ENCODE assay signal across 20 mouse cellular contexts in the genomic region with DNA sequence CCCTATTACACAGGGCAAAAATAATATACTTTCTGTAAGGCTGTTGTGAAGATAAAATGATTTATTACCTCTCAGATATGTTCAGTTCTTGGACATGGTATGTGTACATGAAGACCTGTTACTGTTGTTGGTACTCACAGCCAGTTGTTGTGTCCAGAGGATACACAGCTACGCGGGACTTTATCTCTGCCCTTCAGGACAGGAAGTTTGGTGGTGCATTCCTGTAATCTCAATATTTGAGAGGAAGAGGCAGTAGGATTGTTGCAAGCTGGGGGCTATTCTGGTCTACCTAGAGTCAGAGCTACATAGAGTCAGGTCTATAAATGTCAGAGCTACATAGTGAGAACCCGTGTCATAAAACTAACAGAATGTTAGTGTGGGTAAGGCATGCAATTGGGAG. TPM values are rescaled to one million over a fixed set of nuclear protein-coding genes. Genes with fewer than 3 reads are reported as not detected.
DNase-seq lines count a peak whose midpoint lies in the region; ATAC-seq and TF ChIP-seq lines count a peak whose summit lies in the region.
"Had no signal": no experiment of that assay in that cellular context is flagged by ENCODE, and none has a peak within 500 bp of the region (broad histone marks: within the 10 kb centered on the region; RNA-seq: fewer than 3 reads in every experiment).

No protein-coding gene starts in this region.

- H3K4me2 ChIP-seq in liver, embryonic 11.5 days: 0 out of 2 replicates have a peak overlapping the region, but pooled peaks have one; percentile 3
- H3K4me2 ChIP-seq in liver, embryonic 12.5 days: peak overlapping the region; percentile 16
- no peak overlapping the region for H3K4me2 ChIP-seq in liver, embryonic 15.5 days
- H3K4me2 ChIP-seq: forebrain, embryonic 13.5 days; heart, embryonic 11.5 days; hindbrain, embryonic 12.5 days; hindbrain, embryonic 15.5 days had no signal

- H3K4me3 ChIP-seq in liver, embryonic 11.5 days (ENCODE audit: low read depth, low read length): no peak overlapping the region
- H3K4me3 ChIP-seq in liver, embryonic 12.5 days: no peak overlapping the region
- no peak overlapping the region for H3K4me3 ChIP-seq in liver, embryonic 15.5 days (replicated peaks)
- H3K4me3 ChIP-seq in gastrocnemius, adult 2 months: no peak overlapping the region
- H3K4me3 ChIP-seq: forebrain, embryonic 10.5 days; forebrain, embryonic 13.5 days; hindbrain, embryonic 12.5 days; hindbrain, embryonic 15.5 days had no signal

- peaks cover 25% of the 10 kb centered on the region for H3K4me1 ChIP-seq in liver, embryonic 11.5 days (replicated peaks; ENCODE audit: control insufficient read depth, insufficient read depth, low read length)
- H3K4me1 ChIP-seq in liver, embryonic 12.5 days: peaks cover 53% of the 10 kb centered on the region
- peaks cover 52% of the 10 kb centered on the region for H3K4me1 ChIP-seq in liver, embryonic 15.5 days (replicated peaks)

- 0 out of 2 replicates have a peak overlapping the region, but pooled peaks have one; percentile 21 for H3K27ac ChIP-seq in liver, embryonic 11.5 days (ENCODE audit: low read depth, low read length)
- H3K27ac ChIP-seq in liver, embryonic 12.5 days: peak overlapping the region; percentile 99
- peak overlapping the region; percentile 96 for H3K27ac ChIP-seq in liver, embryonic 15.5 days (replicated peaks)
- no peak overlapping the region for H3K27ac ChIP-seq in gastrocnemius, adult 2 months
- H3K27ac ChIP-seq: forebrain, embryonic 10.5 days; forebrain, embryonic 13.5 days; hindbrain, embryonic 12.5 days; hindbrain, embryonic 15.5 days had no signal

- no peak for DNase-seq in liver, embryonic 11.5 days (ENCODE audit: low spot score)
- DNase-seq in liver (no peak), 416B (ENCODE audit: low read depth) (peak; percentile 82)
- DNase-seq in gastrocnemius, adult 2 months: no peak
- no peak for DNase-seq in cerebellum, postnatal 36 days
- DNase-seq: adrenal gland, postnatal 10 days; adrenal gland, postnatal 36 days; cerebellum, adult 18-20 months; cerebellum, postnatal 14 days; gastrocnemius, postnatal 14 days; heart, adult 11 months had no signal

- no peak overlapping the region for H3K9ac ChIP-seq in liver, embryonic 11.5 days (ENCODE audit: low read depth, low read length)
- H3K9ac ChIP-seq in liver, embryonic 12.5 days: peak overlapping the region; percentile 42; the same call in 1 of the 2 replicates
- no peak overlapping the region; the same call in 1 of the 2 replicates for H3K9ac ChIP-seq in liver, embryonic 15.5 days
- H3K9ac ChIP-seq: forebrain, embryonic 13.5 days; hindbrain, embryonic 12.5 days; hindbrain, embryonic 15.5 days had no signal

- no peaks in the 10 kb centered on the region for H3K36me3 ChIP-seq in liver, embryonic 11.5 days (ENCODE audit: control insufficient read depth, insufficient read depth, low read length)
- H3K36me3 ChIP-seq in liver, embryonic 12.5 days: peaks cover 12% of the 10 kb centered on the region
- H3K36me3 ChIP-seq in liver, embryonic 15.5 days (replicated peaks): peaks cover 14% of the 10 kb centered on the region; the same call in 1 of the 2 replicates
- H3K36me3 ChIP-seq: forebrain, embryonic 10.5 days; hindbrain, embryonic 12.5 days; hindbrain, embryonic 15.5 days had no signal

- ATAC-seq in liver, embryonic 11.5 days (replicated peaks; ENCODE audit: low FRiP score): no peak
- no peak for ATAC-seq in liver, embryonic 12.5 days
- no peak for ATAC-seq in liver, embryonic 15.5 days (ENCODE audit: insufficient read depth)
- ATAC-seq: forebrain, embryonic 13.5 days; forebrain, embryonic 16.5 days; Patski had no signal

- WGBS in liver, embryonic 11.5 days: 37% methylated on average over 3 of the region's 3 CpGs
- 14% methylated on average over 3 of the region's 3 CpGs for WGBS in liver, embryonic 12.5 days (ENCODE audit: insufficient replicate concordance)
- WGBS in liver, embryonic 15.5 days (ENCODE audit: insufficient replicate concordance): 16% methylated on average over 3 of the region's 3 CpGs

- intact Hi-C loops in gastrocnemius, adult 2 months (cut with DNase I): no loop called here

- H3K27me3 ChIP-seq in liver, embryonic 11.5 days (replicated peaks; ENCODE audit: control insufficient read depth, insufficient read depth, low read length): no peaks in the 10 kb centered on the region
- H3K27me3 ChIP-seq in liver, embryonic 12.5 days (replicated peaks): no peaks in the 10 kb centered on the region
- H3K27me3 ChIP-seq in liver, embryonic 15.5 days: no peaks in the 10 kb centered on the region
- H3K27me3 ChIP-seq: forebrain, embryonic 13.5 days; hindbrain, embryonic 15.5 days; Patski had no signal

- H3K9me3 ChIP-seq in liver, embryonic 11.5 days (ENCODE audit: control insufficient read depth, low read length): no peaks in the 10 kb centered on the region
- H3K9me3 ChIP-seq in liver, embryonic 12.5 days (replicated peaks): no peaks in the 10 kb centered on the region
- no peaks in the 10 kb centered on the region for H3K9me3 ChIP-seq in liver, embryonic 15.5 days (replicated peaks)
- H3K9me3 ChIP-seq: forebrain, embryonic 10.5 days; forebrain, embryonic 13.5 days; hindbrain, embryonic 12.5 days; hindbrain, embryonic 15.5 days had no signal

- TF ChIP-seq CTCF in gastrocnemius, adult 2 months (IDR thresholded peaks at IDR 0.05): no peak

RNA-seq across cellular contexts. Expression of a gene that starts 20.2 kb away (rescaled TPM):
- polyA plus RNA-seq in liver, embryonic 11.5 days (2014; fragmentation: Nextera tagmentation; extraction: Ambion mirVana): 43.1 and 45.9 TPM in 2 replicates
- polyA plus RNA-seq in liver, embryonic 12.5 days (2016; fragmentation: Nextera tagmentation; extraction: Ambion mirVana): 34.6 and 35.2 TPM in 2 replicates
- polyA plus RNA-seq in liver, embryonic 15.5 days (2015; fragmentation: Nextera tagmentation; extraction: Ambion mirVana): 16.5 and 18.0 TPM in 2 replicates
- total RNA-seq in gastrocnemius, adult 2 months (2021): 10 to 100 TPM; 14.2 to 16.0 TPM

RNA-seq across cellular contexts. Expression of a gene that starts 20.3 kb away (rescaled TPM):
- polyA plus RNA-seq in liver, embryonic 11.5 days (2014; fragmentation: Nextera tagmentation; extraction: Ambion mirVana): 48.9 and 53.3 TPM in 2 replicates
- polyA plus RNA-seq in liver, embryonic 12.5 days (2016; fragmentation: Nextera tagmentation; extraction: Ambion mirVana): 31.2 and 32.6 TPM in 2 replicates
- polyA plus RNA-seq in liver, embryonic 15.5 days (2015; fragmentation: Nextera tagmentation; extraction: Ambion mirVana): 21.6 and 26.0 TPM in 2 replicates
- total RNA-seq in gastrocnemius, adult 2 months (2021): 10 to 100 TPM; 17.9 to 18.3 TPM

RNA-seq across cellular contexts. Expression of a gene that starts 20.3 kb away (rescaled TPM):
- polyA plus RNA-seq in liver, embryonic 11.5 days (2014; fragmentation: Nextera tagmentation; extraction: Ambion mirVana): 1.5 and 2.5 TPM in 2 replicates
- polyA plus RNA-seq in liver, embryonic 12.5 days (2016; fragmentation: Nextera tagmentation; extraction: Ambion mirVana): 2.3 and 2.7 TPM in 2 replicates
- polyA plus RNA-seq in liver, embryonic 15.5 days (2015; fragmentation: Nextera tagmentation; extraction: Ambion mirVana): 2.1 and 2.4 TPM in 2 replicates
- total RNA-seq in gastrocnemius, adult 2 months (2021): 1 to 10 TPM in 1 of 2 experiments, under 1 TPM in 1; 0.82 to 2.4 TPM

RNA-seq across cellular contexts. Expression of a gene that starts 39.4 kb away (rescaled TPM):
- polyA plus RNA-seq in liver, embryonic 11.5 days (2014; fragmentation: Nextera tagmentation; extraction: Ambion mirVana): 4.1 and 4.8 TPM in 2 replicates
- 5.0 and 6.2 TPM in 2 replicates for polyA plus RNA-seq in liver, embryonic 12.5 days (2016; fragmentation: Nextera tagmentation; extraction: Ambion mirVana)
- polyA plus RNA-seq in liver, embryonic 15.5 days (2015; fragmentation: Nextera tagmentation; extraction: Ambion mirVana): 2.8 and 3.7 TPM in 2 replicates
- total RNA-seq in gastrocnemius, adult 2 months (2021): 1 to 10 TPM; 3.1 to 4.5 TPM
